Mouse (Mus musculus): ENCODE measurements at regions not wholly inside any gene's neighbourhood (a gene's known extent, or its start where the extent isn't known, plus 50 kb on each side); places are given as distances from the start of the nearest gene placed in this dataset.

DNA sequence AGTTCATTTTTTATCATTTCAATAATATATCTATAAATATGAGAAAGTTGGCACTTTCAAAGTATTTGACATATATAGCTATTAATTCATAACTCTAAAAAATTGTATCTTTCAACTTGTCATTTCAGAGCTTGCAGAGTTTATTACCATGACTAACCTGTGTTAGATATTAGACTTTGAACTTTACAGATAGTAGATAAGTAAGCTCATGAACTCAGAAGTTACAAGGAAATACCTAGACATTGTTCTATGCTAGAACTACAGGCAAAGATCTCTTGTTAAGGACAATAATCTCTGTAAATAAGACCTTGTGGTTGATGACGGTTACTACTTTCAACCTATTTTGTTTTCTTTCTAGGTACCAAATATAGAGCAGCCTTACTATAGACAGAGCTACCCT is 117.0 kb upstream of the Zeb2 start:
- DNase-seq (ENCODE audit: low spot score), result no peak
- intact Hi-C loops (cut with DNase I), result no loop called here

DNA sequence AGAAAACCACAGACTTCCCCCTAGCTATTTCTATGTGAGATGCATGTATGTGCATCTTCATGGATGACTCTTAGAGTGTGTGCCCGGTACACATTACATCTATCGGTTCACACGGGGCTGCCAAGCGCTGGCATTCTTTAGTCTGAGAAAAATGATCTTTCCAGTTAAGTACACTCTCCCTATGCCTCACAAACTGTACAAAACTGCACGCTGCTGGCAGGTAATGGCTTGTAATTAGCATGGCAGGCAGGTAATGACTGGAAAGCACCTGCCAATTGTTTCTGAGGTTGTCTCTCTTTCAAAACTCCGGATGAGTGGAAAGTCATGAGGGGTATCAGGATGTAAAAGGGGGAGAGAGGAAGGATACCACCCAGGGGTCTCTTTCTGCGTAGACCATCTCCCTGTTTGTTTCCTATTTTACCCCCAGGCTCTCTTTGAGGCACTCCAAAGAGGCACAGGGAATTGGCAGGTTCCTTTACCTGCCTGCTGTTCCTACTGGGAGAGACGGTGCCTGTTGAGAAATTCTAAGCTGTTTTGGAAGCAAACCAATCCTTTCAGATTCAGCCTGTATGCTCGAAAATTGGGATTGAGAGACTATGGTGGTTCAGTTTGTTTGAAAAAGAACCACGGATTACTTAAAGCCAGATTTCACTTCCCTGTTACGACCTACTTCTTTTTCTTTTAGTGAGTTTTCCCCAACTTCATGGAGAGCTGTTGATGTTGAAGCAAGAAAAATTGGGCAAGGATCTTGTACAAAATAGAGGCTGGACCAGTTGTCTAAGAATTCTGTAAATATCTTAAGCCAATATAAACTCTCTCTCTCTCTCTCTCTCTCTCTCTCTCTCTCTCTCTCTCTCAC is 113.4 kb upstream of the Zeb2 start:
- intact Hi-C loops (cut with DNase I), result no loop called here

DNA sequence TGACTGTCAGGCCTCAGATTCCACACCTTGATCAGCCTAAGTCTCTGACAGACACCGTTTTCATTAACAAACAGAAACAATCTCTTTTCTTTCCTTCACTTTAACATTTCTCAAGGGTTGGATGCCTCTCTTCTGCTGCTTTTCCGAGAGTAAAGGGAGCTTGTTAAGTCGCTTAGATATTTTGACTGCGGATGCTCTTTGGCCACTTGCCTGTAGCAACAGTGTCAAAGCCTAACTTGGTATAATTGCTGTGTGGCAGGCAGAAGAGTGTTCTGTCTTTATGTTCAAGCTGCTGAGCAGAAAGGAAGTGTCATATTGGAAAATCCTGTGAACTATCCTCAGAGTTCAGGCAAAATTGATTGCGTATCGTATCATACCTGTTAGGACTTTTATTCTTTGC is 112.3 kb upstream of the Zeb2 start:
- intact Hi-C loops (cut with DNase I), result no loop called here

More for the DNA sequence above, 113.4 kb upstream of the Zeb2 start:
- DNase-seq (ENCODE audit: low spot score), result no peak

DNA sequence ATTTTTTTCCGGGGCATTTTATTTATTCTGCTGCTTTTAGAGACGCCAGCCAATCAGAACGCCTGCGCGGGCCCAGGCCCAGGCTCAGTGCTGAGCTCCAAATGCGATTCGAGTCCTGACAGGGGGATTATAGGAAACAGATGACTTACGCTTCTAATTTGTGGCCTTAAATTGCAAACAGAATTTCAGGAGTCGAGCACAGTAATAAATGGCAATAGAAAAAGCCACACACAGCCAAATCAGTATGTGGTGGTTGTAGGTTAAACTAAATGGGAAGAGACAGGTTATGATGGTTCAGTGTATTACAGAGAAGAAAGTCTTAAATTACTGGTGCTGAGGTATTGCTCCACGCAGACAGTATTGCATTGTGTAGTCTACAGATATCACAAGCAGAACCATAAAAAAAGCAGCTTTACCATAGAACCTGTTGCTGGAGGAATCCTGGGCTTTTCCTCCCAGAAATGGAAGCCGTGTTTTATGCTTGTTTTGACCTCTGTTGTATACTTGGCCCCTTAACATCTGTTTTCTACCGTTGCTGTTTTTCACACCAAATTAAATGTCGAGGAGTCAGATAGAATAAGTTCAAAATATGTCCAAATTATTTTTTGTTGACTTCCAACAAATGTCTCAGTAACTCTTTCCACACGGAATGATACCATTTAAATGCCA is 110.2 kb upstream of the Zeb2 start:
- no peak for DNase-seq (ENCODE audit: low spot score)
- intact Hi-C loops (cut with DNase I), result no loop called here

More for the DNA sequence above, 112.3 kb upstream of the Zeb2 start:
- no peak for DNase-seq (ENCODE audit: low spot score)

DNA sequence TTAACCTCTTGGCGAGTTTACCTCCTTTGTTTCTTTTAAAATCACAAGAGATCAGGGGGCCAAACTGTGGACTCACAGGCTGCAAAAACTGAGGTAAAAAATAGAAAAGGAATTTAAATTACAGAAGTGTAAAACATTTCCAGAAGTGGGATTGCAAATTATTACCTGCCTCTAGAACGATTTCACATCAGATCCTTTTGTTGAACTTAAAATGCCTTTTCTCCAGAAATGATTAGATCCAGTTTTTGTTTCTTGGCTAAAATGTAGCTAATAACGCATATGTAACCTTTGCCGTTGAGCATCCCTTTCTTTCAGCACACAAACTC is 108.8 kb upstream of the Zeb2 start:
- intact Hi-C loops (cut with DNase I), result no loop called here

DNA sequence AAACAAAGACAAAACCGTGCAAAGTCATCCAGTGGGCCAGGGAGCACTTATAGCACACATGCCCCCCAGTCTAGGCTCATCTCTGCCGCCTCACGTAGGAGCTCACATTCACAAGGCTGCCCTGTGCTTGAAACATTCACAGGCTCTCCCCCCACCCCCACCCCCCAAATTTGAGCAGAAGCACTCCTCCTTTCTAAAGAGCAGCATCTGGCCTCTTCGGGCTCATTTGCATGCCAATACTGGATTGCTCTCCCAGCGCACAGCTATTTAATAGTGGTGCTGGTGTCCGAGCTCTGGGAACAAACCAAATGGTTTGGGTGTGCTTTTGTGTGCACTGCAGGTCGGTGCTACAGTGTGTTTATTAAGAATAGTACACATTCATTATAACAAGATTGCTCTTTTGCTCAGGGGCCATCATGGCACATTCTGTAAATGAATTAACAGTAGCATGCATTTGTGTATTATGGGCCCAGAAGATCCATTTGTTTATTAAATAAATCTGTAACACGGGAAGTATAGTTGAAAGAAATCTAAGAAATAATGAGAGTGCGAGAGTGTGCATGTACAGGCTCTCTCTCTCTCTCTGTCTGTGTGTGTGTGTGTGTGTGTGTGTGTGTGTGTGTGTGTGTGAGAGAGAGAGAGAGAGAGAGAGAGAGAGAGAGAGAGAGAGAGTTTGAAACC is 108.3 kb upstream of the Zeb2 start:
- DNase-seq (ENCODE audit: low spot score), result no peak
- intact Hi-C loops (cut with DNase I), result no loop called here

More for the DNA sequence above, 108.8 kb upstream of the Zeb2 start:
- DNase-seq (ENCODE audit: low spot score), result no peak

DNA sequence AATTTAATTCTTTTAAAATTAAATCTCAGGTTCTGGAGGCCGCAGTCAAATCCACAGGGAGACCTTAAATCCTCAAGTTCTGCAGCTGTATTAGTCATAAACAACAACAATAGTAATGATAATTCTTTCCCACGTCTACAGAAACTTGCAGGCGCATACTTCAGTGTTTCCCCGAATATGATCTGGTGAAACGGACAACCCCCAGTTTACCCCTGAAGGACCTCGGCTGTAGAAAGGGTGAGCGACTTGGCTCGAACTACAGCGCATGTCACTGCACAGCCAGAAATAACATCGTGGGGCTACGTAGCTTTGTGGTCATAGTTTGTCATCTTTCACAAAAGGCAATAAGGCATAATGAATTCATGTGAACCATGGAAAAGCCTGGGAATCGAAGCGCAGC is 105.0 kb upstream of the Zeb2 start:
- intact Hi-C loops (cut with DNase I), result no loop called here
- no peak for DNase-seq (ENCODE audit: low spot score)

DNA sequence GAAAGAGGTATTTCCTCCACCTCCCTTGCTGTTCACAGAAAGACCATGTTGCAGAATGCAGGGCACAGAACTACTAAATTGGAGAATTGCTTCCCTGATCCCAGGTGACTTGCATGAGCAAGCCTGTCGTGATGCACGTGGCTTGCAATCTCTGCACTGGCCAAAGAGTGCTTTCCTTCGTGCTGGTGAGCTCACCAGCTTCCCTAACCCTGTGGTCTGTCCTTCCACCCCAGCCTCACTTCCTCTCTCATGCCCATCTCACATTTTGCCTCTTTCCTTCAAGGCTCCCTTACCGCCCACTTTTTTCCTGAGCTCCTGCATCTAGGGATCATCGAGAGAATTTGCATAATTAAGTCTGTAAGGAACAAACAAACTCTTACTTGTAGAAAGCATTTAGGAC is 102.7 kb upstream of the Zeb2 start:
- DNase-seq (ENCODE audit: low spot score), result no peak
- intact Hi-C loops (cut with DNase I), result no loop called here

DNA sequence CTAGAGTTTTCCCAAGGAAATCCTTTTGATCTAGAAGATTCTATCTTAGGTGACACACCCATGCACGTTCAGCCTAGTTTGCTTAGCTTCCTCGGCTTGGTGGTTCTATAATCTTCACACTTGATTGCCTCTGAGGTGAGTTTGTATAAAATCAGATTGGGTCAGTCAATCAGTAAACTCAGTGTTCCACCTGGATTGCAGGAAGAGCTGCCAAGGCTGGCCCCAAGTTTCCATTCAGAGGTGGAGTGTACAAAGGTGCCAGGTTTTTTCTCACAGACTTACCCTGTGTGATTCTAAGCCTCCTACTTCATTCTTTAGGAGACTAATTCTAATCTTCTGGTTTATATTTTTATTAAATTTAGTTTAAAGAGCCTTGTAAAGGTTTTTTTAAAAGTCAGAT is 95.6 kb upstream of the Zeb2 start:
- intact Hi-C loops (cut with DNase I), result no loop called here
- DNase-seq (ENCODE audit: low spot score), result no peak

DNA sequence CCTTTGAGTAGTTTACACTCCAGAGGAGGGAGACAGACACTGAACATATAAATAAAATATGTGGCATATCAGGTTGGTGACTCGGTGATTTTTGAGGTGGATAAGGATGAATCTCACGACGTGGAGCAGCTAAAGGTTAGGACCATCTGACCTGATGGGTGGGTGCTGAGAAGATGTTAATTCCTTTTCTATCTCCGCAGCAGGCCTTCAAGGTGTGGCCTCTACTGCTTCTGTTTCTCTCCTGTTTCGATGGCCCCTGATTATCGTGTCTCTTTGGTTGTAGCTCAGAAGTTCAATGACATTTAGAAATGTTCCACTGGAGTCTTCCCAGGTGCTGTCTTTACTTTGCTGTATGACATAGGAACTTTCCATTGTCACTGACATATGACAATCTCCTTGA is 91.3 kb upstream of the Zeb2 start:
- no peak for DNase-seq (ENCODE audit: low spot score)
- intact Hi-C loops (cut with DNase I), result no loop called here

DNA sequence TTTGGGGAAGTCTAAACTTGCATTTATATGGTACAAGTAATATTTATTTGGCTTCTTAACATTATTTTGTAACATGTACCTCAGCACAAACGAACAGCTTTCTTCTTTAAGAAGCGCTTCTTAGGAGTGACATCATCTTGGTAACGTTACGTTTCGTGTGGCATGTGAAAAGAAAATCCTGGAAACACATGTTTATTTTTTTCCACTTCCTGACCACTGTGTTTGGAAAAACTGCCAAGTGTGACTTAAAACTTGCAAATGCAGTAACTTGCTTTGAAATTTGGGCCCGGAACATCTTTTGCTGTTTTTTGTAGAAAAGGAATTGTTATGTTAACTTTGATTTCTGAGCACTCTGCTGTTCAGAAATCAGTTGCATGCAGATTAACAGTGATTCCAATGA is 88.6 kb upstream of the Zeb2 start:
- intact Hi-C loops (cut with DNase I), result no loop called here
- no peak for DNase-seq (ENCODE audit: low spot score)

DNA sequence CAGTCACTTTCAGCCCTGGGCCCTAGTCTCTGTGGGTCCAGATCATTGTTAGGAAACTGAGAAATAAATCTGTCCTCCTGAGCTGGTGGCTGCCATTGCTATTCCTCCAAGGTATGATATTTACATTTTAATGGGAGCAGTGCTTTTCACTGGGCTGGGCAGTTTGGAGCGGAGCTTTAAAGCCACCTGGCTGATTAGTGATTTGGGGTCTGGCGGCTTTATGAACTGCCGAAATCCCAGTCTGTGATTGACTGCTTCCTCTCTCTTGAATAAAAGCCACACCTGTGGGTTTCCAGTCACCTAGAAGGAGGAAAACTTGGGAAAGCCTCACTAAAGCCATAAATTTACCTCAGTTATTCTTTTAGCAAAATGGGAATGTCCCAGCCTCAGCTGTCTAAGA is 88.0 kb upstream of the Zeb2 start:
- intact Hi-C loops (cut with DNase I), result no loop called here
- no peak for DNase-seq (ENCODE audit: low spot score)

DNA sequence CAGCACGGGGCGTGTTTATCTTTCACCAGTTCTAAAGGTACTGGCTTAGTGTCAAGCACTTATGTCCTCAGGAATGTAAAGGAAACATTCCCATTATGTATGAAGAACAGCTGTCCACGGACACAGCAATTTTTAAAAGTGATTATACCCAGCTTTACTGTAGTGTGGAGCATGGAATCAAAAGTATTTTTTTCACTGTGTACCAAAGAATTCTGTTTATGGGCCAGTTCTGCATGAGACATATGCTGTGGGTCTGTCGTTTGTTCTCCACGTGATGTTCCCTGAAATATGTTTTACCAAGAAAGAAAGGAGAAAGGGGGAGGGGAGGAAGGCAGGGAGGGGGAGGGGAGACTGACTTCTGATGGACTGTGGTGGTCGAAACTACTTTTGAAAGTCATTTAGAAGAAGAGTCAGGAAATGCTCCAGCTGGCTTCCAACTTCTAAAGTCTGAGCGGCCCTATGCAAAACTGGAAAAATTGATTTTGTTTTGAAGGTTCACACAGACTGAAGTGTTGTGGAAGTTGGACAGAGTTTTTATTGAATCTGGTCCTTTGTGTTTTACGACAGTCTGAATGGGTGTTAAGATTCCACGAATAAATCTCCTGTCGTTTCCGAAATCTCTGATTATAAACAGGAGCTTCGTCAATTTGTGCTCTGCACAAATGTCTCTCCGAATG is 80.9 kb upstream of the Zeb2 start:
- no peak for DNase-seq (ENCODE audit: low spot score)
- intact Hi-C loops (cut with DNase I), result no loop called here

DNA sequence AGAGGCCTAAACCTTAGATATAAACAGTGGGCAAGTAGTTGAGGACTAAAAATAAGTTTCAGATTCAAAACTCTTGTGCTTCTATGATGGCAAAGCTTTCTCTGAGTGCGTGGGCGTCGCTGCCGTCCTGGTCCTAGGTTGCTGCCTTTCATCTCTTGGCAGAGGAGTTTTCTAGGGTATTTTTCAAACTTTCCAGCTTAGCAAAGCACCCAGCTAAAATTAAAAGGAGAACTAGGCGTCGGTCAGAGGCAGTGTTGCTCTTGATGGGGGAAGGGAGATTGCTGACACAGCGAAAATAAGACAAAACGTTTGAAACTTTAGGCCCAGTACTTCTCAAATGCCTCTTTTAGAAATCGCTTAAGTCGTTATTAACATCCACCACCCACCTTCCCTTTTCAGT is 80.1 kb upstream of the Zeb2 start:
- no peak for DNase-seq (ENCODE audit: low spot score)
- intact Hi-C loops (cut with DNase I), result no loop called here

DNA sequence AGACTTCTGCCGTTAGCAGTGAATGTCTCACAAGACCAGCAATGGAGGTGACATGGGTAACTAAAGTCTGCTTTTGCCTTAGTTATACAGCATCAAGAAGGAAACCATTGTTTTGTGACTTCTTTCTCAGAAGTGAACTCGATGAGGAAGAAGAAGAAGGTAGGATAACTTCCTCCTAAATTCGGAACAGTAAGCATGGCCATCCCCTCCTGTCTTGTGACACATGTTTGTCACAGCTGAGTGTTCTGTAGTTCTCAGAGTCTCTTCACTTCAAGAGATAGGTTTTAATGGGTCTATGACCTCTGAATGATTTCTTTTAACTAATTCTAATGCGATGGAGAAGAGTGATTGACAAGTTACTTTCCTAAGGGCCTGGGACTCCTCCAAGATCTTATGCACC is 79.3 kb upstream of the Zeb2 start:
- intact Hi-C loops (cut with DNase I), result no loop called here
- no peak for DNase-seq (ENCODE audit: low spot score)

DNA sequence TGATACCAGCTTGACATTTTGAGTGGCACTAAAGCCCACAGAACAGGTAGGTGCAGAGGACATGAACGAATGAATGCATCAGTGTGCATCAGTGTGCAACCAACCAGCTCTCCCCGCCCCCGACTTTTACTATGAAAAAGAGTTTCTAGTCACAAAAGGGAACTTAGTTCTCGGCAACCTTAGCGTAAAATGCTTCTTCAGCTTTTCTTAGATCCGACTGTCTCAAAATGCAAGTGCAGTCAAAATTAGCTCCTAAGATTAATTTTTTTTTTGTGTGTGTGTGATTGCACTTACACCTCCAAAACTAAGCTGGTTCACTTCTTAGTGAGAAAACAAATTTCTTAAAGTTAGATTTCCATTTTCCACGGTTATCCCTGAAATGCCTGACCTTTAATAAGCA is 77.1 kb upstream of the Zeb2 start:
- intact Hi-C loops (cut with DNase I), result no loop called here

DNA sequence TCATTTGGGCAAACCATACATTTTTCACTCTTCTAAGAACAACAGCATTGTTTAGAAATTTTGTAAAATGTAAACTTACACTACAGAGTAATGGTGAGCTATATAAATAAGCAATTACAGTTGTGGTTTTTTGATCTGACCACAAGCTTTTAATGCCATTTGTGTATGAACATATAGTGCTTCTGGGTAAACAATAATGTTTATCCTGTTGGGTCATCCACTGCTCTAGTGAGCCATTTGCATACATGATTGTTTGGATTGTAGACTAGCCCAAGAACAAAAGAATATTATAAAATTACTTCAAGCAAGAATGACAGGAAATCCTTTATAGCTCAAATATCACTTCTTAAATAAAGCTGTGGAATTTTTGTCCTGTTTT is 68.4 kb upstream of the Zeb2 start:
- DNase-seq (ENCODE audit: low spot score), result no peak
- intact Hi-C loops (cut with DNase I), result no loop called here

More for the DNA sequence above, 77.1 kb upstream of the Zeb2 start:
- no peak for DNase-seq (ENCODE audit: low spot score)

DNA sequence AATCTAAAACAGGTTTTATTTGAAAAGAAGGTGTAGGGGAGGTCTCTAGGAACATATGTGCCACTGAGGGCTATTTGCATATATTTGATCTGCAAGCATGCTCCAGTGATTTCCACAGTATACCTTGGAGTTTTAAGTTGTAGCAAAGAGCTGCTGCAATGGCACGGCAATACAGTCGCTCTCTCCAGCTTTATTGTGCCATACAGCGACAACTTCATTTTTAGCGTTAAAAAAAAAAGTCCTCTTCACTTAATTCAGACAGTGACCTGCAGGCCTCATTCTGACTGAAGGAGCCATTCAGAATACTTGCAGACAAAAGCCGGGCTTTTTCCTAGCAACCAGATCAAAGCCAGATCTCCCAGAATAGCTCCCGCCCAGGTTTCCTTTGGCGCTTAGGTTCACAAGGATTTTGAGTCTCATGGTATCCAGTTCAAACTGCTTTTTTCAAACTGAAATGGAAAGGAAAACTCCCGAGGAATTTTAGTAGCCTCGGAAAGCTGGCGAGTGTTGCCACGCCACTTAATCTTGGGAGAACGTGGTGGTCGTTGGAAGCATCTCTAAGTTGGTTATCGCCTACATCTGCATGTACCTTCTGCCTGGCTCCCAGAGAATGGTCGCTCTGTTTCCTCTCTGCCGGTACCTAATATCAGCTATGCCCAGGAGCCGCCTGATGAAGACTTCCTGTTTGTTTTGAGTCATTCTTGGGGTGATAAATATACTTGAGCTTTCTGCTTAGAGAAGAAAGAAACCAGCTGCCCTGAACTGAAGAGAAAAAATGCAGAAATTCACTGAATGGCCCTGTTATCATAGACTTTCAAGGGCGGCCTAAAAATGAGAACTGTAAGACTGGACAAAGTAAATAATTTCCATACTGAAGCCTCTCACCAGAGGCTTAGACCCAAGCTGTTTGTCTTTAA is 67.8 kb upstream of the Zeb2 start:
- intact Hi-C loops (cut with DNase I), result no loop called here
- DNase-seq (ENCODE audit: low spot score), result no peak

DNA sequence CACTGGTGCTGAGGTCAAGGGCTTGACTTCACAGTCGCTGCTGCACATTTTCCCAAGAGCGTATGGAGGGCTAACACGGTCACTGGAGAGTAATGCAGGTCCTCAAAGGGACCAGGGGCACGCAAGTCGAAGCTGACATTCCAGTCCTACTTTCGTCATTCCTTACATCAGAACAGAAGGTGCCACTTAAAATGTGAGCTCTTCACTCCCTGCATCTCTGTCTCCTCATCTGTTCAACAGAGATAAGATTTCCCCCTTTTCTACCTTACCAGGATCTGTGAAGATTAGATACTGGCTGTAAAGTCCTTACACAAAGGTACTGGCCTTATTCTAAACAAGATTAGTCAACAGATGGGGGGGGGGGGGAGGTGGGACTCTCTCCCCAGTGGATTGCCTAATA is 67.0 kb upstream of the Zeb2 start:
- intact Hi-C loops (cut with DNase I), result no loop called here
- no peak for DNase-seq (ENCODE audit: low spot score)

DNA sequence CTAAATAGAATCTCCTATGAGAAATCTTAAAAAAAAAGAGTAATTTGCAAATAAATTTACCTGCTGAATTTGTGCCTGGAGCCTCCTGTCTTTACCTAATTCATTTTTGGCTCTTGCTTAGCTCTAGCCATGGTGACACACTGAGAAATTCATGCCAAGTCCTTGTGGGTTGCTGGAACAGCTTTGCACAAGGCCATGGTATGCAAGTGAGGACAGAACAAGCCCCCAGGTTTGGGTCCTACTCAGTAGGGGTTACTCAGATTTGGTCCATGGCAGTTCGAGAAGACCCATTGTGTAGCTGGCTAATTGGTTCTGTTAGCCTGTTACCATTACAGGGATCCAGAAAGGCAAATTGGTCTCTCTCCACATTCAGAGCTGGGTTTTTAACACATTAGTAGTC is 65.7 kb upstream of the Zeb2 start:
- intact Hi-C loops (cut with DNase I), result no loop called here

More for the DNA sequence above, 65.7 kb upstream of the Zeb2 start:
- no peak for DNase-seq (ENCODE audit: low spot score)
